Mouse (Mus musculus): Measurements from ENCODE around the gene Basp1. TPM values are rescaled to one million over a fixed set of nuclear protein-coding genes. Genes with fewer than 3 reads are reported as not detected.

Basp1 gene
- total and polyA plus RNA-seq, 3 experiments: 0.04 to 2.5 (median 1.6) TPM

GRCm38 (mm10) chr15:25353498-25353897 is 60.1 kb downstream of the Basp1 start:
- no peaks in the 10 kb centered on the region for H3K36me3 ChIP-seq (replicated peaks in 1 of 2; ENCODE audit: control insufficient read depth in 1 of 2, insufficient read depth in 1 of 2, low read length in 1 of 2)
- no peaks in the 10 kb centered on the region for H3K9me3 ChIP-seq (replicated peaks; ENCODE audit: low read length)
- H3K27me3 ChIP-seq (replicated peaks): peaks cover 2% of the 10 kb centered on the region
- H3K4me3 ChIP-seq (replicated peaks in 1 of 3; ENCODE audit: low read depth in 2 of 3, low read length in 2 of 3, poor library complexity in 1 of 3): no peak overlapping the region
- H3K27ac ChIP-seq (ENCODE audit: insufficient read depth, low read depth): no peak overlapping the region
- peak; percentile 66; the same call in 1 of the 2 replicates for TF ChIP-seq MAFK (IDR thresholded peaks at IDR 0.05; ENCODE audit: insufficient replicate concordance, low read length)
- TF ChIP-seq USF1 (IDR thresholded peaks at IDR 0.05; ENCODE audit: low read depth, low read length): no peak
- H3K79me2 ChIP-seq (replicated peaks; ENCODE audit: control insufficient read depth, extremely low read depth, insufficient read depth, poor library complexity, severe bottlenecking): no peaks in the 10 kb centered on the region
- H3K4me2 ChIP-seq (ENCODE audit: insufficient read depth, low read depth, poor library complexity, severe bottlenecking): no peak overlapping the region
- no peak overlapping the region for H3K9ac ChIP-seq (ENCODE audit: insufficient read depth, low read depth)
- in situ Hi-C loops (cut with MboI; ENCODE audit: low pct_ligation_motif_present, low pct_unique_long_range_greater_than_20kb, low sequenced_read_pairs) (no loop called here), dilution Hi-C loops (cut with MboI; ENCODE audit: extremely low pct_ligation_motif_present, extremely low pct_unique_long_range_greater_than_20kb, low sequenced_read_pairs) (no loop called here)
- peaks cover 0 to 46% of the 10 kb centered on the region in 2 experiments; a peak in 2 of 4 replicates for H3K4me1 ChIP-seq (ENCODE audit: control insufficient read depth in 1 of 2, insufficient read depth in 2 of 2)
- DNase-seq (ENCODE audit: extremely low read depth): no peak

GRCm38 (mm10) chr15:25343263-25343662 is 70.3 kb downstream of the Basp1 start:
- Histone ChIP-seq H3K36me3 (replicated peaks in 1 of 2; ENCODE audit: control insufficient read depth in 1 of 2, insufficient read depth in 1 of 2, low read length in 1 of 2) (no peaks in the 10 kb centered on the region), H3K79me2 (replicated peaks; ENCODE audit: control insufficient read depth, extremely low read depth, insufficient read depth, poor library complexity, severe bottlenecking) (no peaks in the 10 kb centered on the region), H3K9ac (ENCODE audit: insufficient read depth, low read depth) (no peak overlapping the region), H3K4me2 (ENCODE audit: insufficient read depth, low read depth, poor library complexity, severe bottlenecking) (no peak overlapping the region), H3K4me1 (ENCODE audit: control insufficient read depth in 1 of 2, insufficient read depth in 2 of 2) (0 out of 4 replicates have a peak, but pooled peaks cover 0 to 3% of the 10 kb centered on the region in 2 experiments), H3K27ac (ENCODE audit: insufficient read depth, low read depth) (no peak overlapping the region), H3K27me3 (replicated peaks) (no peaks in the 10 kb centered on the region), H3K4me3 (replicated peaks in 1 of 3; ENCODE audit: low read depth in 2 of 3, low read length in 2 of 3, poor library complexity in 1 of 3) (no peak overlapping the region), H3K9me3 (replicated peaks; ENCODE audit: low read length) (no peaks in the 10 kb centered on the region)
- dilution Hi-C loops (cut with MboI; ENCODE audit: extremely low pct_ligation_motif_present, extremely low pct_unique_long_range_greater_than_20kb, low sequenced_read_pairs): no loop called here
- no peak for TF ChIP-seq GABPA (IDR thresholded peaks at IDR 0.05; ENCODE audit: insufficient replicate concordance, low read depth, low read length)
- TF ChIP-seq RAD21 (IDR thresholded peaks at IDR 0.05; ENCODE audit: low read depth, low read length): no peak
- no peak for TF ChIP-seq MAFK (IDR thresholded peaks at IDR 0.05; ENCODE audit: insufficient replicate concordance, low read length)
- TF ChIP-seq CHD1 (IDR thresholded peaks at IDR 0.05; ENCODE audit: low read depth, low read length): no peak
- no peak for TF ChIP-seq PAX5 (IDR thresholded peaks at IDR 0.05; ENCODE audit: low read length)
- TF ChIP-seq TCF12 (IDR thresholded peaks at IDR 0.05; ENCODE audit: low read depth, low read length): no peak
- no peak for TF ChIP-seq KAT2A (IDR thresholded peaks at IDR 0.05; ENCODE audit: insufficient replicate concordance, low read length)
- TF ChIP-seq CTCF (conservative IDR thresholded peaks at IDR 0.05 in 1 of 2, IDR thresholded peaks at IDR 0.05 in 1 of 2; ENCODE audit: low read depth in 2 of 2, low read length in 2 of 2): no peak
- no peak for TF ChIP-seq ELF1 (IDR thresholded peaks at IDR 0.05; ENCODE audit: low read depth, low read length)
- no peak for TF ChIP-seq EP300 (IDR thresholded peaks at IDR 0.05; ENCODE audit: low read length)
- no peak for TF ChIP-seq SMC3 (IDR thresholded peaks at IDR 0.05; ENCODE audit: low read depth, low read length)
- no peak for TF ChIP-seq IRF4 (IDR thresholded peaks at IDR 0.05; ENCODE audit: low read depth, low read length)
- TF ChIP-seq ZMIZ1 (IDR thresholded peaks at IDR 0.05; ENCODE audit: low read depth, low read length): no peak
- no peak for TF ChIP-seq MEF2A (IDR thresholded peaks at IDR 0.05; ENCODE audit: borderline replicate concordance, low read depth, low read length)
- no peak for TF ChIP-seq JUND (conservative IDR thresholded peaks at IDR 0.05; ENCODE audit: low read depth, low read length)
- no peak for TF ChIP-seq MAX (IDR thresholded peaks at IDR 0.05; ENCODE audit: low read length)
- TF ChIP-seq USF1 (IDR thresholded peaks at IDR 0.05; ENCODE audit: low read depth, low read length): no peak
- no peak for TF ChIP-seq RCOR1 (conservative IDR thresholded peaks at IDR 0.05; ENCODE audit: low read depth, low read length)
- TF ChIP-seq MXI1 (IDR thresholded peaks at IDR 0.05; ENCODE audit: low read depth, low read length): no peak
- in situ Hi-C loops (cut with MboI; ENCODE audit: low pct_ligation_motif_present, low pct_unique_long_range_greater_than_20kb, low sequenced_read_pairs): no loop called here
- no peak for DNase-seq (ENCODE audit: extremely low read depth)

Measured in CH12.LX (cell line).